Mouse (Mus musculus): ENCODE data around the gene Nckap5. TPM values are rescaled to one million over a fixed set of nuclear protein-coding genes. Genes with fewer than 3 reads are reported as not detected.

Gene Nckap5
- polyA plus RNA-seq, 1 experiment: not detected

GRCm38 (mm10) chr1:126861816-126862215 is 31.2 kb upstream of the Nckap5 start:
- Histone ChIP-seq H3K79me3 (ENCODE audit: low read depth) (no peaks in the 10 kb centered on the region), H3ac (ENCODE audit: control insufficient read depth, insufficient read length, low read depth) (no peak overlapping the region), H3K27me3 (ENCODE audit: control insufficient read depth, insufficient read depth, insufficient read length) (peaks cover 2% of the 10 kb centered on the region), H3K79me2 (ENCODE audit: control insufficient read depth, insufficient read depth) (no peaks in the 10 kb centered on the region), H3K4me3 (ENCODE audit: insufficient read depth, poor library complexity, severe bottlenecking) (no peak overlapping the region), H3K36me3 (ENCODE audit: control insufficient read depth, insufficient read depth) (no peaks in the 10 kb centered on the region)
- TF ChIP-seq FOSL1 (IDR thresholded peaks at IDR 0.05; ENCODE audit: insufficient read depth, low read length, poor library complexity, severe bottlenecking) (no peak), USF1 (IDR thresholded peaks at IDR 0.05; ENCODE audit: low read depth) (no peak), MYOG (IDR thresholded peaks at IDR 0.05; ENCODE audit: control insufficient read depth, extremely low read depth, insufficient read length) (no peak), CEBPB (IDR thresholded peaks at IDR 0.05; ENCODE audit: low read depth) (no peak), CTCF (IDR thresholded peaks at IDR 0.05; ENCODE audit: control insufficient read depth, insufficient read depth, insufficient read length) (no peak), MAX (IDR thresholded peaks at IDR 0.05) (no peak), MYOD1 (IDR thresholded peaks at IDR 0.05; ENCODE audit: control insufficient read depth, insufficient read length, low read depth) (no peak)

DNA sequence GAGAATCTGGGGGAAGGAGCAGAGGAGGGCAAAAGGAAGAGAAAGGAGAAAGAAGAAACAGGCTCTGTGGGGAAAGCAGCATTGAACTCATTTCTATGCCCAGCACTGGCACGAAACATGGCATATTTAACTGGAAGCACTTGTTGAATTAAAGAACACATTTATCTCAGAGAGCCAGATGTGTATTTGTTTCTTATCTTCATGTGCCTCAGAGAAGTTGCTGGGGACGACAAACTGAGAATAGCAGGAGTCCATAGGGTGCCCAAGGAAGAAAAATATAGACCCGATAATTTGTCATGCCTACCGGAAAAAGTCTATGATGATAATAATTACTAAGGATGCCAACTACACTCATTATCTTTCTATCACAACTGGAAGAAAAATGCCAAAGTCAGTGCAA is 29.9 kb upstream of the Nckap5 start:
- TF ChIP-seq MAX (IDR thresholded peaks at IDR 0.05) (no peak), USF1 (IDR thresholded peaks at IDR 0.05; ENCODE audit: low read depth) (no peak), CTCF (IDR thresholded peaks at IDR 0.05; ENCODE audit: control insufficient read depth, insufficient read depth, insufficient read length) (no peak), CEBPB (IDR thresholded peaks at IDR 0.05; ENCODE audit: low read depth) (no peak), MYOD1 (IDR thresholded peaks at IDR 0.05; ENCODE audit: control insufficient read depth, insufficient read length, low read depth) (no peak), MYOG (IDR thresholded peaks at IDR 0.05; ENCODE audit: control insufficient read depth, extremely low read depth, insufficient read length) (no peak), FOSL1 (IDR thresholded peaks at IDR 0.05; ENCODE audit: insufficient read depth, low read length, poor library complexity, severe bottlenecking) (no peak)
- H3K27me3 ChIP-seq (ENCODE audit: control insufficient read depth, insufficient read depth, insufficient read length): peaks cover 3% of the 10 kb centered on the region

GRCm38 (mm10) chr1:126849481-126849880 is 18.9 kb upstream of the Nckap5 start:
- Histone ChIP-seq H3K36me3 (ENCODE audit: control insufficient read depth, insufficient read depth) (no peaks in the 10 kb centered on the region), H3K27me3 (ENCODE audit: control insufficient read depth, insufficient read depth, insufficient read length) (no peaks in the 10 kb centered on the region), H3K4me3 (ENCODE audit: insufficient read depth, poor library complexity, severe bottlenecking) (no peak overlapping the region), H3K79me3 (ENCODE audit: low read depth) (no peaks in the 10 kb centered on the region), H3K79me2 (ENCODE audit: control insufficient read depth, insufficient read depth) (no peaks in the 10 kb centered on the region), H3ac (ENCODE audit: control insufficient read depth, insufficient read length, low read depth) (no peak overlapping the region)
- no peak for TF ChIP-seq MYOD1 (IDR thresholded peaks at IDR 0.05; ENCODE audit: control insufficient read depth, insufficient read length, low read depth)
- no peak for TF ChIP-seq MAX (IDR thresholded peaks at IDR 0.05)
- no peak for TF ChIP-seq CEBPB (IDR thresholded peaks at IDR 0.05; ENCODE audit: low read depth)
- no peak for TF ChIP-seq CTCF (IDR thresholded peaks at IDR 0.05; ENCODE audit: control insufficient read depth, insufficient read depth, insufficient read length)
- TF ChIP-seq MYOG (IDR thresholded peaks at IDR 0.05; ENCODE audit: control insufficient read depth, extremely low read depth, insufficient read length): no peak
- TF ChIP-seq FOSL1 (IDR thresholded peaks at IDR 0.05; ENCODE audit: insufficient read depth, low read length, poor library complexity, severe bottlenecking): no peak
- TF ChIP-seq USF1 (IDR thresholded peaks at IDR 0.05; ENCODE audit: low read depth): no peak

More for the DNA sequence above, 29.9 kb upstream of the Nckap5 start:
- Histone ChIP-seq H3K36me3 (ENCODE audit: control insufficient read depth, insufficient read depth) (no peaks in the 10 kb centered on the region), H3K4me3 (ENCODE audit: insufficient read depth, poor library complexity, severe bottlenecking) (no peak overlapping the region), H3K79me3 (ENCODE audit: low read depth) (no peaks in the 10 kb centered on the region), H3K79me2 (ENCODE audit: control insufficient read depth, insufficient read depth) (no peaks in the 10 kb centered on the region), H3ac (ENCODE audit: control insufficient read depth, insufficient read length, low read depth) (no peak overlapping the region)

GRCm38 (mm10) chr1:126846317-126846716 is 15.7 kb upstream of the Nckap5 start:
- H3ac ChIP-seq (ENCODE audit: control insufficient read depth, insufficient read length, low read depth): no peak overlapping the region
- H3K79me3 ChIP-seq (ENCODE audit: low read depth): no peaks in the 10 kb centered on the region
- H3K27me3 ChIP-seq (ENCODE audit: control insufficient read depth, insufficient read depth, insufficient read length): no peaks in the 10 kb centered on the region
- H3K79me2 ChIP-seq (ENCODE audit: control insufficient read depth, insufficient read depth): no peaks in the 10 kb centered on the region
- TF ChIP-seq MYOD1 (IDR thresholded peaks at IDR 0.05; ENCODE audit: control insufficient read depth, insufficient read length, low read depth) (no peak), USF1 (IDR thresholded peaks at IDR 0.05; ENCODE audit: low read depth) (no peak), MAX (IDR thresholded peaks at IDR 0.05) (no peak), MYOG (IDR thresholded peaks at IDR 0.05; ENCODE audit: control insufficient read depth, extremely low read depth, insufficient read length) (no peak), CTCF (IDR thresholded peaks at IDR 0.05; ENCODE audit: control insufficient read depth, insufficient read depth, insufficient read length) (no peak), FOSL1 (IDR thresholded peaks at IDR 0.05; ENCODE audit: insufficient read depth, low read length, poor library complexity, severe bottlenecking) (no peak), CEBPB (IDR thresholded peaks at IDR 0.05; ENCODE audit: low read depth) (no peak)
- H3K36me3 ChIP-seq (ENCODE audit: control insufficient read depth, insufficient read depth): no peaks in the 10 kb centered on the region
- no peak overlapping the region for H3K4me3 ChIP-seq (ENCODE audit: insufficient read depth, poor library complexity, severe bottlenecking)

GRCm38 (mm10) chr1:126832885-126833284 is 2.3 kb upstream of the Nckap5 start:
- TF ChIP-seq CTCF (IDR thresholded peaks at IDR 0.05; ENCODE audit: control insufficient read depth, insufficient read depth, insufficient read length) (no peak), MYOD1 (IDR thresholded peaks at IDR 0.05; ENCODE audit: control insufficient read depth, insufficient read length, low read depth) (no peak), MYOG (IDR thresholded peaks at IDR 0.05; ENCODE audit: control insufficient read depth, extremely low read depth, insufficient read length) (no peak)
- Histone ChIP-seq H3K79me2 (ENCODE audit: control insufficient read depth, insufficient read depth) (no peaks in the 10 kb centered on the region), H3K27me3 (ENCODE audit: control insufficient read depth, insufficient read depth, insufficient read length) (no peaks in the 10 kb centered on the region), H3K4me3 (ENCODE audit: insufficient read depth, poor library complexity, severe bottlenecking) (no peak overlapping the region), H3K36me3 (ENCODE audit: control insufficient read depth, insufficient read depth) (no peaks in the 10 kb centered on the region), H3K79me3 (ENCODE audit: low read depth) (no peaks in the 10 kb centered on the region), H3ac (ENCODE audit: control insufficient read depth, insufficient read length, low read depth) (no peak overlapping the region)

DNA sequence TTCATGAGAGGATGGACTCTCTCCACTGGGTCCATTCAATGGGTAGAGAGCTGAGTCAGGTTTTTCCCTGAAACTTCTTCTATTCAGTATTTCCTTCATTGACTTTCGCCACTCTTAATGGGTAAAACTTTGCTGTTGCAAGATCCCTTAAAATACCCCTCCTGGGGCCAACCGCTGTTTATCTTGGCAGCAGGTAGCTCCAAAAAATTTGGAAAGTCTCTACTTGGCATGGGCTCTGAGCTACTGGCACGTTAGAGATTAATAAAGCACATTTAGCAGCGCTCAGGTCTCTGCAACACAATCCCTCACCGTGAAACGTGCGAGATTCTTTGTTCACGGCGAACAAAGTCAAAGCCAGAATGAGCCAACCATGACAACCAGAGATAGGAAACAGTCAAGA is 1.6 kb downstream of the Nckap5 start:
- no peaks in the 10 kb centered on the region for H3K79me2 ChIP-seq (ENCODE audit: control insufficient read depth, insufficient read depth)
- H3K4me3 ChIP-seq (ENCODE audit: insufficient read depth, poor library complexity, severe bottlenecking): no peak overlapping the region
- H3ac ChIP-seq (ENCODE audit: control insufficient read depth, insufficient read length, low read depth): no peak overlapping the region
- TF ChIP-seq MAX (IDR thresholded peaks at IDR 0.05) (no peak), MYOD1 (IDR thresholded peaks at IDR 0.05; ENCODE audit: control insufficient read depth, insufficient read length, low read depth) (no peak), MYOG (IDR thresholded peaks at IDR 0.05; ENCODE audit: control insufficient read depth, extremely low read depth, insufficient read length) (no peak), USF1 (IDR thresholded peaks at IDR 0.05; ENCODE audit: low read depth) (no peak), CTCF (IDR thresholded peaks at IDR 0.05; ENCODE audit: control insufficient read depth, insufficient read depth, insufficient read length) (no peak), CEBPB (IDR thresholded peaks at IDR 0.05; ENCODE audit: low read depth) (no peak), FOSL1 (IDR thresholded peaks at IDR 0.05; ENCODE audit: insufficient read depth, low read length, poor library complexity, severe bottlenecking) (no peak)
- no peaks in the 10 kb centered on the region for H3K27me3 ChIP-seq (ENCODE audit: control insufficient read depth, insufficient read depth, insufficient read length)
- no peaks in the 10 kb centered on the region for H3K36me3 ChIP-seq (ENCODE audit: control insufficient read depth, insufficient read depth)
- no peaks in the 10 kb centered on the region for H3K79me3 ChIP-seq (ENCODE audit: low read depth)

Data from C2C12 (cell line).